Mouse (Mus musculus): ENCODE results near the gene Rpl7a.

Gene Rpl7a

DNA sequence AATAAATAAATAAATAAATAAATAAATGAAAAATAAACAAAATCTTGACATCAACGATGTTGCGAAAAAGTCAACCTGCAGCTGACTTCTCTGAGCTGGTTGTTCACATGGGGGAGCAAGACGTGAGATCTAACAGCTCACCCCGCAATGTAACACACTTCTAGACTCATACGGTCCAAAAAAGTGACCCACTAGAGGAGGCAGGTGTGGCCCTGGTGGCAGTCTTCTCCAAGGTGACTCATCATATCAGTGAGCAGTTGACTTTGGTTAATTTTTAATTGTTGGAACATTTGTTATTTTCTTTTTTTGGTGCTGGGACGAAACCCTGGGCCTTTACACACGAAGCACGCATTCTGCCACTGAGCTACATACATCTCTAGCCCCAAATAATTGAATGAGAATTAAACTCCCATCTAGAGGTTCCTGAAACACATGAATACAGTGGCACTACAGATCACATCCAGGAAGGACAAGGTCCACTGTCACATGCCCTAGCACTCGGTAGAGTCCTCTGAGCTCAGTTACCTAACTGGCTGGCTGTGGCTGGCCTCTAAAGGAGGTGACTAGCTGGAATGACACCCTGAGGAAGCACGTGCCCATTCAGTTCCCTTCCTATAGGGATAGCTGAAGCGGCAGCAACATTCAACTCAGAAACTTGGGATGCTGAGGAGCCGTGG is 46.4 kb downstream of the Rpl7a start:
- no peak for DNase-seq

DNA sequence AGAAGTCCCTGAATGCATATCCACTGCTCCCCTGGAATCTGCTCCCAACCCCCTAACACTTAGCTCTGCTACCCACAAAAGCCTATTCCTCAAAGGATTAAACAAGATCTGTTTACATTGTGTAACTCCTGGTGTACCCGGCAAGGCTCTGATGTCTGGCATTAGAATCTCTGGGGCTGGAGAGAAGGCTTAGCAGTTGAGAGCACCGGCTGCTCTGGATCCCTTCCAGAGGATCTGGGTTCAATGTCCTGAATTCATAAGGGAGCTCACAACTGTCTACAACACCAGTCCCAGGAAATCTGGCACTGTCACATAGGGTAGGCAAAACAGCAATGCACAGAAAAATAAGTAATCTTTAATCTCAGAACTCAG is 46.9 kb downstream of the Rpl7a start:
- DNase-seq: no peak

DNA sequence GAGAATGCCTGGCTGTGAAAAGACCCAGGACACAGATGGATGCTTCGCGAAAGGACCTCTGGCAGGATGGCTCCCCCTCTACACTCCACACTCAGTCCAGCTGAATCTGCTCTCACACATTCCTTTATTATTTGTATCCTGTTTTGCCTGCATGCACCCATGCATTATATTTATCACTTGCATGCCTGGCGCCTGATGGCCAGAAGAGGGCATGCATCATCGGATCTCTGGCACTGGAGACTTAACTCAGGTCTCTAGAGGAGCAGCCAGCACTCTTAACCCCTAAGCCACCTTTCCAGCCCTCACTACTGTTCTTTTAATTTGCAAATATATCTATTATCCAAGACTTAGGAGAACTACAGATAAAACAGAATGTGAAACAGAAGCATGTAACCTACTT is 50.2 kb downstream of the Rpl7a start:
- no peak for DNase-seq
